Mouse (Mus musculus): ENCODE results near the gene Gm11060.

DNA sequence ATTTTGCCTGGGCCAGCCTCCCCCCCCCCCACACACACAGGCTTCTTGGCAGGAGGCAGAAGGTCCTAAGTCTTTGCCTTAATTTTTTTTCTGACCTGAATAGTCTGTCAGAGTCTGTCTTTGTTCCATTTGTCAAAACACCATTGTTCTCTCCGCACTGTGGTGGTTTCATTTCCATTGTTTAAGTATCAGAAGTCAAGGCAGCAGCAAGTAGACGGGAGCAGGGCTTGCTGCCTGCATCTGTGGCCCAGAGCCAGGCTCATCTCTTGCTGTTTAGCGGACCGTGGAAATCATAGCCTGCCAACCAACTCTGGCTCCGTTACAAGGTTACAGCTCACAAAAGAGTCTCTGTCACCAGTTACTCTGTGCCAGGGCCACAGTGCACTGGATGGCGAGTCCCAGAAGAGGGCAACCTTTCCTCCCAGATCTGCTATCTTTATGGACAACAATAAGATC is 16.9 kb downstream of the Gm11060 start:
- TF ChIP-seq CTCF (IDR thresholded peaks at IDR 0.05), result peak; percentile 73
- no peak for TF ChIP-seq POLR2A (IDR thresholded peaks at IDR 0.05; ENCODE audit: insufficient read depth, low read depth, low read length)

Data from heart, adult 2 months (tissue).